Mouse (Mus musculus) lung, postnatal 0 days (tissue): ENCODE results near the gene Mrpl4. TPM values are rescaled to one million over a fixed set of nuclear protein-coding genes. Genes with fewer than 3 reads are reported as not detected.

Source experiments
- ATAC-seq: fragments of 200-750 bp; cut with Nextera tagmentation; 2 replicates; pipeline ENCODE4 v1.8.0; 2017; ENCODE audit warnings: moderate library complexity
- DNase-seq: peaks from one replicate; pipeline ENCODE4 v3.0.0-alpha.2; 2016; ENCODE audit warnings: low spot score
- H3K27ac ChIP-seq: fragments of 300-500 bp; sonication (generic); 2 replicates; pipeline ENCODE4 v1.5.1; 2014; ENCODE audit warnings: antibody characterized with exemption, mild to moderate bottlenecking, low read length, mixed read lengths
- H3K27me3 ChIP-seq: fragments of 300-500 bp; sonication (generic); replicated peaks from 2 replicates; pipeline ENCODE4 v1.6.1; 2014; ENCODE audit warnings: low read length, mixed read lengths; ENCODE audit not compliant: insufficient read depth
- H3K36me3 ChIP-seq: fragments of 300-500 bp; sonication (generic); 2 replicates; pipeline ENCODE4 v1.6.1; 2014; ENCODE audit warnings: low read length, mixed read lengths; ENCODE audit not compliant: insufficient read depth
- H3K4me1 ChIP-seq: fragments of 300-500 bp; sonication (generic); 2 replicates; pipeline ENCODE4 v1.6.1; 2014; ENCODE audit warnings: antibody characterized with exemption, low read depth, low read length, mixed read lengths; ENCODE audit not compliant: insufficient read depth
- H3K4me2 ChIP-seq: fragments of 300-500 bp; sonication (generic); replicated peaks from 2 replicates; pipeline ENCODE4 v1.6.1; 2014; ENCODE audit warnings: low read depth, mild to moderate bottlenecking, low read length, moderate library complexity, mixed read lengths
- H3K4me3 ChIP-seq: fragments of 300-500 bp; sonication (generic); 2 replicates; pipeline ENCODE4 v1.5.1; 2014; ENCODE audit warnings: low read depth, low read length
- H3K9ac ChIP-seq: fragments of 300-500 bp; sonication (generic); replicated peaks from 2 replicates; pipeline ENCODE4 v1.6.1; 2014; ENCODE audit warnings: low read depth, mild to moderate bottlenecking
- H3K9me3 ChIP-seq: fragments of 300-500 bp; sonication (generic); 2 replicates; pipeline ENCODE4 v1.6.1; 2016; ENCODE audit warnings: low read length, mixed read lengths
- CTCF ChIP-seq: IDR thresholded peaks from 2 replicates; pipeline ENCODE4 v1.5.1; 2016; ENCODE audit warnings: antibody characterized with exemption, mild to moderate bottlenecking
- EP300 ChIP-seq: IDR thresholded peaks from 2 replicates; pipeline ENCODE4 v1.6.1; 2016; ENCODE audit warnings: antibody characterized with exemption, mild to moderate bottlenecking, control low read depth
- whole genome bisulfite sequencing: fragments of 180-500 bp; shearing (Covaris S2); extraction: QIAGEN DNeasy Blood & Tissue Kit; methylation state at CpG from one replicate; pipeline ENCODE4 v1.1.7; 2014; 5-methylcytosine and 5-hydroxymethylcytosine counted together
- polyA plus RNA-seq: library from polyadenylated mRNA; unstranded; fragments of >200 nt; fragmentation: Nextera tagmentation; extraction: Ambion mirVana; gene quantifications from 2 replicates; pipeline ENCODE4 v1.2.1, GENCODE M21; 2015

The Mrpl4 gene
- polyA plus RNA-seq, 1 experiment from 2014 or later = 125 TPM

GRCm38 (mm10) chr9:21011846-21012312 lies 9.3 kb downstream of the Mrpl4 start:
- H3K4me1 ChIP-seq = peaks cover 13% of the 10 kb centered on the region
- no peak overlapping the region for H3K9ac ChIP-seq
- 0 out of 2 replicates have a peak, but pooled peaks cover 7% of the 10 kb centered on the region for H3K36me3 ChIP-seq
- H3K27ac ChIP-seq = peak overlapping the region; percentile 71
- WGBS = 13% methylated on average over 5 of the region's 5 CpGs
- H3K4me3 ChIP-seq = no peak overlapping the region
- TF ChIP-seq CTCF (no peak), EP300 (peak; percentile 82)
- DNase-seq (peak; percentile 61), ATAC-seq (peak; percentile 46)
- H3K4me2 ChIP-seq = no peak overlapping the region
- H3K9me3 ChIP-seq = no peaks in the 10 kb centered on the region
- H3K27me3 ChIP-seq = no peaks in the 10 kb centered on the region

GRCm38 (mm10) chr9:21012368-21012767 lies 9.8 kb downstream of the Mrpl4 start:
- Histone ChIP-seq H3K27me3 (no peaks in the 10 kb centered on the region), H3K27ac (peak overlapping the region; percentile 71), H3K4me3 (no peak overlapping the region), H3K4me1 (peaks cover 17% of the 10 kb centered on the region), H3K9me3 (no peaks in the 10 kb centered on the region), H3K4me2 (no peak overlapping the region), H3K36me3 (0 out of 2 replicates have a peak, but pooled peaks cover 6% of the 10 kb centered on the region), H3K9ac (no peak overlapping the region)
- no peak for ATAC-seq
- 32% methylated on average over 1 of the region's 1 CpGs for WGBS
- no peak for DNase-seq
- TF ChIP-seq EP300 (no peak), CTCF (peak; percentile 51)

GRCm38 (mm10) chr9:21014691-21015570 lies 12.4 kb downstream of the Mrpl4 start:
- no peaks in the 10 kb centered on the region for H3K27me3 ChIP-seq
- no peaks in the 10 kb centered on the region for H3K9me3 ChIP-seq
- WGBS = 4% methylated on average over 27 of the region's 29 CpGs
- peak overlapping the region; percentile 45 for H3K4me3 ChIP-seq
- H3K4me1 ChIP-seq = peaks cover 20% of the 10 kb centered on the region
- DNase-seq (peak; percentile 76), ATAC-seq (peak; percentile 55)
- peak overlapping the region; percentile 65 for H3K4me2 ChIP-seq
- no peak for TF ChIP-seq CTCF
- no peak for TF ChIP-seq EP300
- H3K27ac ChIP-seq = peak overlapping the region; percentile 57
- H3K36me3 ChIP-seq = no peaks in the 10 kb centered on the region
- 0 out of 2 replicates have a peak overlapping the region, but pooled peaks have one; percentile 8 for H3K9ac ChIP-seq

GRCm38 (mm10) chr9:21015571-21016130 lies 13.1 kb downstream of the Mrpl4 start, which contains the start of gene Icam1:
Gene Icam1 (plus strand): TSS chr9:21015985.
- ATAC-seq (peak; percentile 72), DNase-seq (peak; percentile 74)
- TF ChIP-seq EP300 (peak; percentile 51; the same call in 1 of the 2 replicates), CTCF (no peak)
- Histone ChIP-seq H3K4me2 (peak within 1 kb of the TSS; percentile 65), H3K9ac (peak within 1 kb of the TSS; percentile 27), H3K4me1 (peaks cover 20% of the 10 kb centered on the region), H3K4me3 (peak within 1 kb of the TSS; percentile 45), H3K36me3 (0 out of 2 replicates have a peak, but pooled peaks cover 6% of the 10 kb centered on the region), H3K9me3 (no peaks in the 10 kb centered on the region), H3K27ac (peak within 1 kb of the TSS; percentile 74), H3K27me3 (no peaks in the 10 kb centered on the region)
- 2% methylated on average over 29 of the region's 30 CpGs for WGBS

- TF ChIP-seq EP300 = no peak
- no peak for TF ChIP-seq CTCF
- ATAC-seq (no peak), DNase-seq (peak; percentile 33)
- 5% methylated on average over 17 of the region's 17 CpGs for WGBS
- Histone ChIP-seq H3K4me1 (peaks cover 20% of the 10 kb centered on the region), H3K9ac (peak overlapping the region; percentile 27; the same call in 1 of the 2 replicates), H3K4me2 (peak overlapping the region; percentile 65), H3K27me3 (no peaks in the 10 kb centered on the region), H3K36me3 (0 out of 2 replicates have a peak, but pooled peaks cover 8% of the 10 kb centered on the region), H3K9me3 (no peaks in the 10 kb centered on the region), H3K4me3 (peak overlapping the region; percentile 45), H3K27ac (peak overlapping the region; percentile 74)
Measured at GRCm38 (mm10) chr9:21016331-21017176, 14.0 kb downstream of the Mrpl4 start.
